Mouse (Mus musculus) embryonic fibroblast, embryonic 13.5 days (primary cell): ENCODE results near the gene Pik3r2. TPM values are rescaled to one million over a fixed set of nuclear protein-coding genes. Genes with fewer than 3 reads are reported as not detected.

Source experiments
- H3K27ac ChIP-seq: 2 replicates; pipeline ENCODE4 v1.5.1; 2012; ENCODE audit warnings: low read length, control low read depth, inconsistent platforms; ENCODE audit not compliant: insufficient read depth
- H3K4me1 ChIP-seq: 2 replicates; pipeline ENCODE4 v1.6.1; 2011; ENCODE audit warnings: low read length; ENCODE audit not compliant: control insufficient read depth, insufficient read depth
- H3K4me3 ChIP-seq: 2 replicates; pipeline ENCODE4 v1.5.1; 2011; ENCODE audit warnings: mild to moderate bottlenecking, control low read depth, low read length; ENCODE audit not compliant: insufficient read depth
- CTCF ChIP-seq: IDR thresholded peaks from 2 replicates; pipeline ENCODE4 v1.5.1; 2011; ENCODE audit warnings: mild to moderate bottlenecking, control low read depth, low read length, moderate library complexity, borderline replicate concordance; ENCODE audit not compliant: insufficient read depth
- POLR2A ChIP-seq: IDR thresholded peaks from 2 replicates; pipeline ENCODE4 v1.6.1; 2011; ENCODE audit warnings: low read depth, mild to moderate bottlenecking, control low read depth, low read length, moderate library complexity
- polyA plus RNA-seq: library from polyadenylated mRNA; stranded (reverse); fragments of >200 nt; gene quantifications from 2 replicates; pipeline ENCODE4 v1.2.4, GENCODE M21; 2011; ENCODE audit warnings: low read depth; ENCODE audit not compliant: missing spikeins, insufficient read length

Gene Pik3r2
- polyA plus RNA-seq, 1 experiment, result 43.5 TPM

GRCm38 (mm10) chr8:70775227-70775626 lies 1.3 kb downstream of the Pik3r2 start:
- TF ChIP-seq POLR2A (no peak), CTCF (no peak)
- Histone ChIP-seq H3K4me3 (peak overlapping the region; percentile 78), H3K4me1 (peaks cover 12% of the 10 kb centered on the region; the same call in 1 of the 2 replicates), H3K27ac (no peak overlapping the region)

- TF ChIP-seq CTCF, result no peak
- TF ChIP-seq POLR2A, result no peak
- H3K4me3 ChIP-seq, result no peak overlapping the region
- no peak overlapping the region for H3K27ac ChIP-seq
- H3K4me1 ChIP-seq, result peaks cover 12% of the 10 kb centered on the region; the same call in 1 of the 2 replicates
Observed at GRCm38 (mm10) chr8:70774740-70775139, 1.8 kb downstream of the Pik3r2 start.

GRCm38 (mm10) chr8:70773833-70774232 lies 2.7 kb downstream of the Pik3r2 start:
- Histone ChIP-seq H3K4me1 (peaks cover 12% of the 10 kb centered on the region; the same call in 1 of the 2 replicates), H3K27ac (peak overlapping the region; percentile 39), H3K4me3 (no peak overlapping the region)
- no peak for TF ChIP-seq POLR2A
- no peak for TF ChIP-seq CTCF

- peaks cover 12% of the 10 kb centered on the region; the same call in 1 of the 2 replicates for H3K4me1 ChIP-seq
- H3K27ac ChIP-seq, result peak overlapping the region; percentile 39; the same call in 1 of the 2 replicates
- H3K4me3 ChIP-seq, result no peak overlapping the region
- TF ChIP-seq CTCF (no peak), POLR2A (no peak)
Observed at GRCm38 (mm10) chr8:70773410-70773809, 3.1 kb downstream of the Pik3r2 start.

- Histone ChIP-seq H3K27ac (no peak overlapping the region), H3K4me1 (peaks cover 12% of the 10 kb centered on the region; the same call in 1 of the 2 replicates)
- TF ChIP-seq POLR2A (no peak), CTCF (no peak)
Observed at GRCm38 (mm10) chr8:70772890-70773289, 3.6 kb downstream of the Pik3r2 start.

GRCm38 (mm10) chr8:70772075-70772474 lies 4.4 kb downstream of the Pik3r2 start:
- Histone ChIP-seq H3K4me3 (no peak overlapping the region), H3K4me1 (peaks cover 13% of the 10 kb centered on the region), H3K27ac (no peak overlapping the region)
- TF ChIP-seq POLR2A (no peak), CTCF (no peak)

More at GRCm38 (mm10) chr8:70772890-70773289, 3.6 kb downstream of the Pik3r2 start:
- H3K4me3 ChIP-seq, result no peak overlapping the region

- no peak for TF ChIP-seq POLR2A
- no peak for TF ChIP-seq CTCF
- H3K4me3 ChIP-seq, result no peak overlapping the region
- H3K4me1 ChIP-seq, result peaks cover 14% of the 10 kb centered on the region
- no peak overlapping the region for H3K27ac ChIP-seq
Observed at GRCm38 (mm10) chr8:70771217-70771616, 5.3 kb downstream of the Pik3r2 start.

GRCm38 (mm10) chr8:70770748-70771147 lies 5.8 kb downstream of the Pik3r2 start:
- H3K27ac ChIP-seq, result no peak overlapping the region
- peaks cover 13% of the 10 kb centered on the region for H3K4me1 ChIP-seq
- no peak overlapping the region for H3K4me3 ChIP-seq
- TF ChIP-seq POLR2A (no peak), CTCF (no peak)

GRCm38 (mm10) chr8:70769858-70770257 lies 6.7 kb downstream of the Pik3r2 start:
- peaks cover 9% of the 10 kb centered on the region for H3K4me1 ChIP-seq
- no peak overlapping the region for H3K27ac ChIP-seq
- no peak for TF ChIP-seq POLR2A
- no peak for TF ChIP-seq CTCF
- H3K4me3 ChIP-seq, result no peak overlapping the region

GRCm38 (mm10) chr8:70769359-70769758 lies 7.2 kb downstream of the Pik3r2 start:
- Histone ChIP-seq H3K4me1 (peaks cover 9% of the 10 kb centered on the region), H3K27ac (no peak overlapping the region), H3K4me3 (no peak overlapping the region)
- peak; percentile 100 for TF ChIP-seq CTCF
- no peak for TF ChIP-seq POLR2A
